Mouse (Mus musculus) lung, postnatal 0 days (tissue): ENCODE data around the gene Gm20388. TPM values are rescaled to one million over a fixed set of nuclear protein-coding genes. Genes with fewer than 3 reads are reported as not detected.

ENCODE experiments used
- ATAC-seq: fragments of 200-750 bp; cut with Nextera tagmentation; 2 replicates; pipeline ENCODE4 v1.8.0; 2017; ENCODE audit warnings: moderate library complexity
- DNase-seq: peaks from one replicate; pipeline ENCODE4 v3.0.0-alpha.2; 2016; ENCODE audit warnings: low spot score
- H3K27ac ChIP-seq: fragments of 300-500 bp; sonication (generic); 2 replicates; pipeline ENCODE4 v1.5.1; 2014; ENCODE audit warnings: antibody characterized with exemption, mild to moderate bottlenecking, low read length, mixed read lengths
- H3K27me3 ChIP-seq: fragments of 300-500 bp; sonication (generic); replicated peaks from 2 replicates; pipeline ENCODE4 v1.6.1; 2014; ENCODE audit warnings: low read length, mixed read lengths; ENCODE audit not compliant: insufficient read depth
- H3K36me3 ChIP-seq: fragments of 300-500 bp; sonication (generic); 2 replicates; pipeline ENCODE4 v1.6.1; 2014; ENCODE audit warnings: low read length, mixed read lengths; ENCODE audit not compliant: insufficient read depth
- H3K4me1 ChIP-seq: fragments of 300-500 bp; sonication (generic); 2 replicates; pipeline ENCODE4 v1.6.1; 2014; ENCODE audit warnings: antibody characterized with exemption, low read depth, low read length, mixed read lengths; ENCODE audit not compliant: insufficient read depth
- H3K4me2 ChIP-seq: fragments of 300-500 bp; sonication (generic); replicated peaks from 2 replicates; pipeline ENCODE4 v1.6.1; 2014; ENCODE audit warnings: low read depth, mild to moderate bottlenecking, low read length, moderate library complexity, mixed read lengths
- H3K4me3 ChIP-seq: fragments of 300-500 bp; sonication (generic); 2 replicates; pipeline ENCODE4 v1.5.1; 2014; ENCODE audit warnings: low read depth, low read length
- H3K9ac ChIP-seq: fragments of 300-500 bp; sonication (generic); replicated peaks from 2 replicates; pipeline ENCODE4 v1.6.1; 2014; ENCODE audit warnings: low read depth, mild to moderate bottlenecking
- H3K9me3 ChIP-seq: fragments of 300-500 bp; sonication (generic); 2 replicates; pipeline ENCODE4 v1.6.1; 2016; ENCODE audit warnings: low read length, mixed read lengths
- CTCF ChIP-seq: IDR thresholded peaks from 2 replicates; pipeline ENCODE4 v1.5.1; 2016; ENCODE audit warnings: antibody characterized with exemption, mild to moderate bottlenecking
- EP300 ChIP-seq: IDR thresholded peaks from 2 replicates; pipeline ENCODE4 v1.6.1; 2016; ENCODE audit warnings: antibody characterized with exemption, mild to moderate bottlenecking, control low read depth
- WGBS: fragments of 180-500 bp; shearing (Covaris S2); extraction: QIAGEN DNeasy Blood & Tissue Kit; methylation state at CpG from one replicate; pipeline ENCODE4 v1.1.7; 2014; 5-methylcytosine and 5-hydroxymethylcytosine counted together
- polyA plus RNA-seq: library from polyadenylated mRNA; unstranded; fragments of >200 nt; fragmentation: Nextera tagmentation; extraction: Ambion mirVana; gene quantifications from 2 replicates; pipeline ENCODE4 v1.2.1, GENCODE M21; 2015

Gm20388 gene
- polyA plus RNA-seq, 1 experiment from 2014 or later = not detected

DNA sequence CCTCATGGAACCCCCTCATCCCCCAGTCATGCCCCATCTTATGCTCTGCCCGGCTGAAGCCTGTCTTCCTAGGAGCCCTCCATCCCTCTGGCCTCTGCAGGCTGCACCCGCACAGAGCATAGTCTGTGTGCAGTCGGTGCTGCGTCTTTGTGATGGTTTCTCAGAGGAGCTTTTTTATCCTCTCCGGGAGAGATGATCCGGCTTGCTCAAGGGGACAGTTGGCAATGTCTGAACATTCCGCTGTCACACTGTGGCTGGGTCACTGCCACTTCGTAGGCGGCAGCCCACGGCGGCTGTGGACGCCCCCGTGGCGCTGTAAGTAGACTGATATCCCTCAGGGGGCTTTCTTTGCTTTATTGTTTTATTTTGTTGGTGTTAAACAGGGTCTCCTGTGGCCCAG lies 500.4 kb downstream of the Gm20388 start:
- Histone ChIP-seq H3K36me3 (no peaks in the 10 kb centered on the region), H3K4me3 (no peak overlapping the region), H3K4me1 (peaks cover 8% of the 10 kb centered on the region; the same call in 1 of the 2 replicates), H3K4me2 (no peak overlapping the region), H3K9ac (no peak overlapping the region), H3K9me3 (no peaks in the 10 kb centered on the region), H3K27me3 (no peaks in the 10 kb centered on the region), H3K27ac (no peak overlapping the region)
- WGBS = 78% methylated on average over 14 of the region's 14 CpGs
- DNase-seq = no peak
- ATAC-seq = no peak
- no peak for TF ChIP-seq CTCF
- TF ChIP-seq EP300 = no peak

DNA sequence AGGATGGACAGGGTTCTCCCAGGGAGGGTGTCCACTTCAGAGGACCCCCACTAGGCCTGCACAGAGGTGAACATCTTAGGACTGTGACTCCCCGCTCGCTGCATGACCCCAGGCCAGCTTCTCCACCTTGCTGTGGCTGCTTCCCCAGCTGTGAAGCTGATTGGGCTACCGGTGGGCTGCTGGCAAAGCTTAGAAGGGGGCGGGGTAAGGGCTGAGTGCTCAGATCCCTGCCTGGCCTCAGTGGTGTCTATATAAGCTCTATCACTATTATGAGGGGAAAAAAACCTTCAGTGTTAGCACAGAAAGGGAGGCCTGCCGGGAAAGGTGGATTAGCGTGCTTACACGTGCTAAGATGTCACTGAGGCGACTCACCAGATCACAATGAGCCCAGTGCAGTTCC lies 501.2 kb downstream of the Gm20388 start:
- DNase-seq (no peak), ATAC-seq (no peak)
- Histone ChIP-seq H3K36me3 (no peaks in the 10 kb centered on the region), H3K4me1 (peaks cover 12% of the 10 kb centered on the region; the same call in 1 of the 2 replicates), H3K4me2 (no peak overlapping the region), H3K9ac (no peak overlapping the region), H3K9me3 (no peaks in the 10 kb centered on the region), H3K27ac (no peak overlapping the region), H3K27me3 (no peaks in the 10 kb centered on the region), H3K4me3 (no peak overlapping the region)
- TF ChIP-seq EP300 (no peak), CTCF (no peak)
- 60% methylated on average over 8 of the region's 8 CpGs for WGBS

DNA sequence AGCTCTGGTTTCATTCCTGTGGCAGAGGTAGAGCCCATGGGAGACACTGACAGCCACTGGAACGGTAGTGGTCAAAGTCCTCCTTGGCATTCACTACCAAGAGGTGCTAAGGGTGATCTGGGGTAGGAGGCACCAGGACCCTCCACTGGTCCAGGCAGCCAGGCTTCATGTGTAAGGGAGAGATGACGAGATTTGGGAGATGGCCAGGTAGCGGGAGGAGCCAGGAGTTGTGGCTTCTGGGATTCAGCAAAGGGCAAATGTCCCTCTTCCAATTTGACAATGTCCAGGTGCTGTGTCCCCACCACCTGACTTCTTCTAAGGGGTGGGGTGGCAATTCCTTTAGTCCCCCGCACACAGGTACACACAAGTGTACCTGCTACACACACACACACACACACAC lies 501.7 kb downstream of the Gm20388 start:
- Histone ChIP-seq H3K4me3 (no peak overlapping the region), H3K4me2 (no peak overlapping the region), H3K4me1 (peaks cover 14% of the 10 kb centered on the region; the same call in 1 of the 2 replicates), H3K27me3 (no peaks in the 10 kb centered on the region), H3K36me3 (no peaks in the 10 kb centered on the region), H3K9ac (no peak overlapping the region), H3K9me3 (no peaks in the 10 kb centered on the region), H3K27ac (no peak overlapping the region)
- ATAC-seq (no peak), DNase-seq (no peak)
- 87% methylated on average over 4 of the region's 4 CpGs for WGBS
- TF ChIP-seq CTCF = no peak
- no peak for TF ChIP-seq EP300

DNA sequence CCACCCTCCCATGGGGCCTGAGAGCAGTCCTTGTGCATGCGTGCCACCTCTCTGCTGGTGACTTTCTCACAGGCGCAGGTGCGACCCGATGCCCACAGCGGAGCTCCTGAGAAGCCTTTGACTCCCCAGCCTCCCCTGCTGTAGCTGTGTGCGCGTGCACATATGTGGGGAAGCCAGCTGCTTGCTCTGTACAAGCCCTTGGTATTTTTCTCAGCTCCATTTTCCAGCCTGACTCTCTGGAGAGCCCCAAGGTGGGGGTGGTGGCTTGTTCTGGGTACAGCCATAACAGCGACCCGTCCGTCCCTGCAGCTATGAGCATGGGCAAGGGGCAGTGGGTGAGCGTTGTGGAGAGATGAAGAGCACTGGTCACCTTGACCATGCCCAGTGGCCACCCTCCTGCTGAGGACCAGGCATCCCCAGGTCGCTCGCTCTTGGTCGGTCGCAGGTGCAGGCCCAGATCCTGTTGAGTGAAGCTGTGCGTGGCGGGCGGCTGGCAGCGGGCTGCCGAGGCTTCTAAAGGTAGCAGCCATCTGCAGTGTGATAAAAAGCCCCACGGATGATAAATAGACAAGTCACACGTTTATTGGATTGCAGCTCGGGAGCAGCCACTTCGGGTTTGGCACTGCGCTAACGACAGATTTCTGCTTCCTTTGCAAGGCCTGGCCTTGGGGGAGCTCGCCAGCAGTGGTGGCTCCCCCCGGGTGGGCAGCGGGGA lies 502.4 kb downstream of the Gm20388 start:
- Histone ChIP-seq H3K4me2 (no peak overlapping the region), H3K4me1 (peaks cover 21% of the 10 kb centered on the region; the same call in 1 of the 2 replicates), H3K36me3 (no peaks in the 10 kb centered on the region), H3K9ac (no peak overlapping the region), H3K27ac (no peak overlapping the region), H3K27me3 (no peaks in the 10 kb centered on the region), H3K4me3 (no peak overlapping the region), H3K9me3 (no peaks in the 10 kb centered on the region)
- no peak for DNase-seq
- no peak for ATAC-seq
- TF ChIP-seq EP300 (no peak), CTCF (no peak)
- WGBS = 80% methylated on average over 29 of the region's 29 CpGs

DNA sequence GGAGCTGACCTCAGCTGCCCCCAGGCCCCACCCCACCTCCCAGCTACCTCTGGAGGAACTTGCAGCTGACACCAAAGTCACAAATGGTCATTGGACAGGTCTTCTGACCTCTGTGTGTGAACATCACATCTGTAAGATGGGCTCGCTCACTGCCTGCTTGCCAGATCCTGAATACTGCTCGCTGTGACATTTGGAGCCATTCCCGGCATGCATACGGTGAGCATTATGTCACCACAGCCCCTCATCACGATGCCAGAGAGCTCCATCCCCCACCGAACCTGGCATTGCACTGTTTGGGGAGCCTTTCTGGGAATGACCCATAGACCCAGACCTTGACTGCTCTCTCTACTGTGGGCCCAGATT lies 503.0 kb downstream of the Gm20388 start:
- Histone ChIP-seq H3K27ac (no peak overlapping the region), H3K4me2 (no peak overlapping the region), H3K36me3 (no peaks in the 10 kb centered on the region), H3K9me3 (no peaks in the 10 kb centered on the region), H3K27me3 (no peaks in the 10 kb centered on the region), H3K4me1 (peaks cover 23% of the 10 kb centered on the region; the same call in 1 of the 2 replicates), H3K4me3 (no peak overlapping the region), H3K9ac (no peak overlapping the region)
- no peak for ATAC-seq
- no peak for DNase-seq
- 68% methylated on average over 6 of the region's 6 CpGs for WGBS
- no peak for TF ChIP-seq CTCF
- TF ChIP-seq EP300 = no peak

DNA sequence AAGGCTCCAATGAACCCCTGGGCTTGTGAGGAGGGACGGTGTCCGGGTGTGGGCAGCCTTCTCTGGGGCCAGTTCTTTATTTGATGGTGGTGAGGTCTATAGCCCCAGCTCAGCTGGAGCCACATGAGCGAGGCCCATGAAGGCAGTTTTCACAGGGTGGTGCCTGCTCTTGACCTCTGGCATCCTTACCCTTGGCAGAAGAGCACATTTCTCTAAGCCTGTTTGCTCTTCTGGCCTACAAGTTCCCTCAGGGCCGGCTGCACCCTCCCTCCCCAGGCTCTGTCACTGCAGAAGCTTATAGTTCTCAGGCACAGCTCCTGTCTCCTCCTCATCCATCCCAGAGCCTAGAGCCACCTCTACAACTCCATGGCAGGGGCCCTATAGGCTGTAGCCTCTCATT lies 503.6 kb downstream of the Gm20388 start:
- H3K27ac ChIP-seq = no peak overlapping the region
- H3K36me3 ChIP-seq = no peaks in the 10 kb centered on the region
- no peaks in the 10 kb centered on the region for H3K27me3 ChIP-seq
- H3K9ac ChIP-seq = no peak overlapping the region
- WGBS = 63% methylated on average over 4 of the region's 4 CpGs
- H3K4me1 ChIP-seq = peaks cover 18% of the 10 kb centered on the region; the same call in 1 of the 2 replicates
- no peak overlapping the region for H3K4me2 ChIP-seq
- ATAC-seq (no peak), DNase-seq (no peak)
- TF ChIP-seq EP300 = no peak
- TF ChIP-seq CTCF = no peak
- H3K9me3 ChIP-seq = no peaks in the 10 kb centered on the region
- no peak overlapping the region for H3K4me3 ChIP-seq
